Mouse (Mus musculus) bone marrow macrophage, adult 2 months (primary cell): ENCODE measurements around the gene Sf3a3.

Experiments used
- CTCF ChIP-seq: IDR thresholded peaks from 2 replicates; pipeline ENCODE4 v1.5.1; 2012; ENCODE audit warnings: low read depth, mild to moderate bottlenecking, low read length, moderate library complexity
- POLR2A ChIP-seq: IDR thresholded peaks from 2 replicates; pipeline ENCODE4 v1.6.1; 2012; ENCODE audit warnings: mild to moderate bottlenecking, low read depth, low read length, borderline replicate concordance

- TF ChIP-seq CTCF = no peak
- TF ChIP-seq POLR2A = no peak
These were observed 43.0 kb upstream of the Sf3a3 start for GRCm38 (mm10) chr4:124671583-124671982.
